Mouse (Mus musculus): Measurements from ENCODE around the gene Map4k1.
"Not testable (repeated sequence)": the region's sequence is repeated elsewhere in the genome, so short reads cannot be mapped to it uniquely, and the experiment has no call there.

Map4k1 gene

DNA sequence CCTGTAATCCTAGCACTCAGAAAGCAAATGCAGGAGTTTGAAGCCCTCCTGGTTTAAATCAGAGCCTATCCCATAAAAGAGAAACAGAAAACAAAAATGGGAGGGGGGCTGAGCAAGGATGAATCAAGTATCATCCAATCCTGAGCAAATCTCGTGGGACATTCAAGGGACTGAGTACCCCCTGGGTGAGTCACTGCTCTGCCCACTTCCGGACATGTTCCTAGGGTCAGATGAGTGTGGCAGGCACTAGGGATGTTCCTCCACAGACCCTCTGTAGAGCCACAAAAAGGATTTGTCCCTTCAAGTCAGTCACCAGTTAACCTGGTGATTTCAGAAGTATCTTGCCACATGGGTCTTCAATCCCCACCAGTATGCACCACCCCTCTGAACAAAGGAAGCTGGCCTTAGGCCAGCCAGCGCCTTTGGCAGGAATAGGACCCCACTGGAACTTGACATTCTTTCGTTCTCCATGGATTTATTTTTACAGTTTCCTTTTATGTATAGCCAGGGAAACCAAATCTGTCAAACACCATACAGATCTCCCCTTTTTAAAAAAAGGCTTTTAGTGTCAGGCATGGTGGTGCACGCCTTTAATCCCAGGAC lies 26.5 kb upstream of the Map4k1 start:
- DNase-seq (ENCODE audit: low spot score in 2 of 2), result no peak

DNA sequence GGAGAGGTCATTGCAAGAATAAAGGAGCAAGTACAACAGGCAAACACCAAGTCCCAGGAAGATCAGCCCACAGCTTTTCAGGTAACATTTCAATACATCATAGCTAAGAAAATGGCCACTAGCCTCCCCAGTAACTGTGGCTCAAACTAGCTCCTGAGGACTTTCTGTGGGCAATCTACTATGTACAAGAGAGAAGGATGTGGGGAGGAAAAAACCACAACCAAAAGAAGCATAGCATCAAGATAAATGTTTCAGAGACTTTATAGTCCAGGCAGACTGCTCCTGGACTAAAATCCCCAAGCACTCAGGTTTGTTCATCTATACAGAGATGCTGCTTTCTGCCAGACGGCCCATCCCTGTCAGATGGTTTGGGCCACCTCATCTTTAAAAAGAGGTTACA lies 25.6 kb upstream of the Map4k1 start:
- no peak for DNase-seq (ENCODE audit: low spot score in 2 of 2)

DNA sequence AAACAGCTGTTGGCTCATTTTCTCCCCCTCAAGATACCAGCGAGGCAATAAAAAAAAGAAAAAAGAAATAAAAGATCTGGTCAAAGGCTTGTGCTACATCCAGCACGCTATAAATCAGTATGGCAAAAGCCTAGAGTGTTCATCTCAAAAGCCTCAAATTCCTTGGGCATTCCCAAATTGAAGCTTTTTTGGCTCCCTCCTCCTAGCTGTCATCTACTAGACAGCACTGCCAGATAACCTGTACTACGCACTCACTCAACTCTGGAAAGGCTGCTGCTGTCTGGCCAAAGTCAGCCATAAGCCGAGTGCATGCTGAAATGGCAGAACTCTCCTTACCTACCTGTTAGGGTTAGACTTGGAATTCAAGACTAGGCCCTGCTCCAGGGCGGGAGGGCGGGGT lies 24.6 kb upstream of the Map4k1 start:
- no peak for DNase-seq (ENCODE audit: low spot score in 2 of 2)

DNA sequence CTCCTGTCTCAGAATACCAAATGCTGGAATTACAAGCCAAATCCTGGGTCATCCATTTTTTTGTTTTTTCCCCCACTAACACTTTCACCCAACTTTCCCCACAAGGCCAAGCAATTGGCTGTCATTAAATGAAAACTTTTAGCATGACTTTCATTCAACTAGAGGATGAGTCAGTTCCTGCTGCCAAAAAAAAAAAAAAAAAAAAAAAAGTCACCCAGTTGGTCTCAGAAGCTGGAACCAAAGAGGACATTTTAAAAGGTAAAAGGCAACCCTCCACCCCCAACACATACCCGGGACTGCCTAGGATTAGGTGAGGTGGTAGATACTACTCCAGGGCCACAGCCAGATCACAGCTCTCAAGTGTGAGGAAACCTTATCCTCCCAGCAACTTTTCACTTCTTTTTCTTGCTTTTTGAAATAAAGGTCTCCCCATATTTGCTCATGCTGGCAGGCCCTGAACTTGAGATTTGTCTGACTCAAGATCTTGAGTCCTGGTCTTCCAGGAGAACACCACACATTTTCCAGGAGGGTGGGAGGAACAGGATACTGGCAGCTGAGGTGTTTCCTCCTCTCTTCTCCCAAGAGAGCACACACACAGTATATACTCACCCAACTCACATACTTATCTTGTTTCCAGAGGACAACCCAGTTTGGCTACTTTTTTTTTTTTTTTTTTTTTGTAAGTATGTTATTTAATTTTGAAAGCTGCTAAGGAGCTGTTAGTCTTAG lies 23.7 kb upstream of the Map4k1 start:
- DNase-seq (ENCODE audit: low spot score in 2 of 2), result no peak

DNA sequence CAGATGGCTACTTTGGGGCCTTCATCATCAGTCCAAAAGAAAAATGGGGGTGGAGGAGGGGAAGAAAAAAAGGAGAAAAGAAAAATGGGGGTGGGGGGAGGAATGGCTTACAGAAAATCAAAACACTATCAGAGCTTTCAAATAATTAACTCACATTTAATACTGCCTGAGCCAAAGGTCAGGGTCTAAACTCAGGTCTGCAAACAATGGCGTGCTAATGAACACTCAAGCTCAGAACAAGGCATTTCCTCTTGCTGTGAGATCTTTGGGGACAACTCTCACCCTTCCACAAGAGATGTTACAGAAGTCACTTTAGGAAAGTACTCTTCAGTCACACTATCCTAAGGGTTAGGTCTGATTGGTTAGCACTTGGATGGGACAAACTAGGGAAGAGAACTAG lies 23.1 kb upstream of the Map4k1 start:
- DNase-seq (ENCODE audit: low spot score in 2 of 2), result no peak

DNA sequence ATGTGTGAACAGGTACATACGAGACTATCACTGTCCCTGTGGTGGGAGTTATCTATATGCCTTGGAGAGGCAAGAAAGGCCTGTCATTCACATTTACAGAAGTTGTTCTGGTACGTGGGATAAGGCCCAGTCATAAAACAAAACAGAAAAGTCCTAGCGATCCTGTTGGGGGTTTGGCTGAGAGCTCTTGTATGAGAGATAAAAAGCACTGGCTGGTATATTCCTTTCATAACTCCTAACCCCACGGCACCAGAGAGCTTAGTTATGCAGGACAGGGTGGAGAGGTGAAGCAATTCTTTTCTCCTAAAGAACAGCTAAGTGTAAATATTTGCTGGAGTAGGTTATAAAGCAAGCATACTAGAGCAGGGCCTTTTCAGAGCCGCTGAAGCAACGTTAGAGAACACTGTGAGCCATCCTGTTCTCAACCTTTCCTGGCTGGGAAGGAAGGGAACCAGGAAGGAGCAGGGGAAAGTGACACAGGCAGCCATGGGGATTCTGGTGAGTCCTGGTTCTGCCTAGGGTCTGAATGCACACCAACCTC lies 22.3 kb upstream of the Map4k1 start:
- DNase-seq (ENCODE audit: low spot score in 2 of 2), result no peak

DNA sequence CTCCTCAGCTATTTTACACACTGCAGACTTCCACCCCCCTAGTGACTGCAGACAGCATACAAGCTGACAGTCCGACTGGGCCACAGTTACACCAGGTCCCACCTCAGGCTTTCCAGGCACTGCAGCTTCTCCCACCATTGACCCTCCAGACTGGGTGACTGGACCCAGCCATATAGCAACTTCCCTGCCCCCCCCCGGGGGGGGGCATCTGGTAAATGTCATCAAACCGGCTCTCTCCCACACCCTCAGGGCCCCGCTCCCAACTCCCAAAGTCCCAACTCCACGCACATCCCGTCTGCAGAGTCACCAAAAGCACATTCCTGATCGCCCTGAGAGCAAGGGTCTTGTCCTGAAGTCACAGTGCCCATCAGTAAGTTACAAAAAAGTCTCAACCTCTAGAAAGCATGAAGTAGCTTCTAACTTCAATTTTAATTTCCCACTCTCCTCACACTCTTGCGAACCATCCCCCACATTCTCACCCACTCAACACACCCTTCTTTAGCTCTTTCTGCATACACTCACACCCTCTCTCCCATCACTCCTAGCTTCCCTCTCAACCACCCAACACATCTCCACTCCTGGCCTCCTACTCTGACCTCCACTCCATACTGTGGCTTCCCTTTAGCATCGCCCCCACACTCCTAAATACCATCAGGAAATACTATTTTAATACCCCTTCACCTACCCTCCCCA lies 21.4 kb upstream of the Map4k1 start:
- no peak for DNase-seq (ENCODE audit: low spot score in 2 of 2)

DNA sequence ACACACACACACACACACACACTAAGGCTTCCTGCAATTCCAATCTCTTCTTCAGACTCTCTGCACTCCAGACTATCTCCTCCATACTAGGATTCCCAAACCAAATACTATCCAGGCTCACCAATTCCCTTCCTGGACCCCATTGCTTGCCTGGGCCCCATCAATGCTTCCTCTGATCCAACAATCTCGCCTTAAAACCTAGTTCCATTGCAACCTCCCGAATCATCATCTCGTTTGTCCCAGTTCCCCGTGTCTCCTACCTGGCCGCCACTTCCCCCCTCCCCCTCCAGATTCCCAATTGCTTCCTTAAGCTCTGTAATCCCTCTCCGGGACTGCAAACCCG lies 20.3 kb upstream of the Map4k1 start:
- DNase-seq (ENCODE audit: low spot score in 2 of 2), result no peak

DNA sequence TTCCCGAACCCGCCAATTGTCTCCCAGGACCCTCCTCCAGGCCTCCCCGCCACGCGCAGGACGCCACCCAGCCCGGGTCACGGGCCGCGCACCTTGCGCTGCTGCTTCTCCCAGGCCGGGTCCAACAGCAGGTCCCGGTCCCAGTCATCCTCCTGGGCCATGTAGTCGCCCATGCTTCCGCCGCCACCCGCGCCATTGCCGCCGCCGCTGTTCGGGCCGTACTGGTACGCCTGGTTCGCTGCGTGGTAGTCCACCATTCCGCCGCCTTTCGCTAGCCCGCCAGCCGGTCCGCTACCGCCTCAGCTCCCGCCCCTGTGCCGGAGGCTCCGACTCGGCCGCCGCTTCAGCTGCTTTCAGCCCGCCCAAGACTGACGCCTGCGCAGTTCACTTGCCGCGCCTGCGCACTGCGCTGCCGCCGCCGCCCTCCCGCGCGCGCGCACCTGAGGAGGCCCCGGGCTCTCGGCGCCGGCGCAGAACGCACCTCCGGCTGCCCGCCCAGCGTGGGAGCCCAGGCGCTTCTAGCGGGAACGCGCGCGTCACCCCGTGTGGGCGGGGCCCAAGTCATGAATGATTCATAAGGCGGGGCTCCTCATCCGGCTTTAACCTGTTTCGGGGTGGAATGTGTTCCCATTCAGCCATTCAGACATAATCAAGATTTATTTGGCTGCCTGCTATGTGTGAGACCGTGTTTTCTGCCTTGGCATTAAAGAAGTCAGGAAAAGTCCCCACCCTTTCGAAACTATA lies 19.8 kb upstream of the Map4k1 start, which contains the start of gene Actn4:
Gene Actn4, minus strand, starts transcription at position 414 of the 744 bp plus-strand sequence.
- peak; percentile 98 for DNase-seq (ENCODE audit: low spot score in 2 of 2)

DNA sequence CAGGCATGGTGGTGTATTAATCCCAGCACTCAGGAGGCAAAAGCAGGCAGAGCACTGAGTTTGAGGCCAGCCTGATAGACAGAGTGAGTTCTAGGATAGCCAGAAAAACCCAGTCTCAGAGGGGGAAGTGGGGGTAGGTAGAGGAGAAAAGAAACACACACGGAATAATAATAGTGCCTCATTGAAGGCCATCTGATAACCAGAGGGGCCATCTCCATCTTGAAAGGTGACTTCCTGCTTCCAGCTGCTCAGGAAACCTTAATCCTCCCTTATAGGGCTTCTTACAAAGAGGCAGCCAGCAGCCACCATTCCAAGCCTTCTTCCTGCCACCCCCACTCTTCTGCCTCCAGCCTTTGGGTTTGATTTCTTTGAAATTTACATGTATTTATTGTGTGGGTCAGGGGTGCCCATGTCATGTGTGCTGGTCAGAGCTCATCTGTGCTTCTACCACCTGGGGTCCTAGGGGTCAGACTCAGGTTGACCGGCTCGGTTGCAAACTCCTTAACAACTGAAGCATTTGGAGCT lies 18.4 kb upstream of the Map4k1 start:
- DNase-seq (ENCODE audit: low spot score in 2 of 2), result no peak

DNA sequence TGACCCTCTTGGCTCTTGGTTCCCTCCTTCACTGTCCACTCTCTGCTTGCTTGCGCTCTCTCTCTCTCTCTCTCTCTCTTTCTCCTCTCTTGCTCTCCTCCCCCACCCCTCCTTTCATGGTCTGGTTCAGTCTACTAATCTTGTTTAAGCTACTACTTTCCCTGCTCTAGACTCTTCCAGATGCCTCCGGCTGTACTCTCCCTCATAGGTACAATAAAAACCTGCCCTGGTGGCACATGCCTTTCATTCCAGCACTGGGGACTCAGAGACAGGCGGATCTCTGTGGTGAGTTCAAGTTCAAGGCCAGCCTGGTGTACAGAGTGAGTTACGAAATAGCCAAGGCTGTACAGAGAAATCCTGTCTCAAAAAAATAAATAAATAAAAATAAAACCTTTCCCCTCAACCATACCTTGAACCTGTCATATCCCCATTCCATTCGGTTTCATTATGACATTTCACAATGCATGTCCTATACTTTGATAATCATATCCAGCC lies 16.5 kb upstream of the Map4k1 start:
- DNase-seq (ENCODE audit: low spot score in 2 of 2), result no peak

DNA sequence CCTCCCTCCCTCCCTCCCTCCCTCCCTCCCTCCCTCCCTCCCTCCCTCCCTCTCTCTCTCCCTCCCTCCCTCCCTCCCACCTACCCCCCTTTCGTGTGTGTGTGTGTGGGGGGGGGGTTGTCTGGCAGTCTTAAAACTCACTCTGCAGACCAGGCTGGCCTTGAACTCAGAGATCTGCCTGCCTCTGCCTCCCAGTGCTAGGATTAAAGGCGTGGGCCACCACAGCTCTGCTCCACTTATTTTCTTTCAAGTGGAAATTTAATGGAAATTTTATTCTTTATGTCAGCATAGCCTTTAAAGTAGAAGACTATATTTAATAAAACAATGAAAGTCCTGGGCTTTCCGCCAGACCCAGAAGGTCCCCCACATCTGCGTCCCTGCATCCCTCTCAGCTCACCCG lies 15.7 kb upstream of the Map4k1 start:
- no peak for DNase-seq (ENCODE audit: low spot score in 2 of 2)

DNA sequence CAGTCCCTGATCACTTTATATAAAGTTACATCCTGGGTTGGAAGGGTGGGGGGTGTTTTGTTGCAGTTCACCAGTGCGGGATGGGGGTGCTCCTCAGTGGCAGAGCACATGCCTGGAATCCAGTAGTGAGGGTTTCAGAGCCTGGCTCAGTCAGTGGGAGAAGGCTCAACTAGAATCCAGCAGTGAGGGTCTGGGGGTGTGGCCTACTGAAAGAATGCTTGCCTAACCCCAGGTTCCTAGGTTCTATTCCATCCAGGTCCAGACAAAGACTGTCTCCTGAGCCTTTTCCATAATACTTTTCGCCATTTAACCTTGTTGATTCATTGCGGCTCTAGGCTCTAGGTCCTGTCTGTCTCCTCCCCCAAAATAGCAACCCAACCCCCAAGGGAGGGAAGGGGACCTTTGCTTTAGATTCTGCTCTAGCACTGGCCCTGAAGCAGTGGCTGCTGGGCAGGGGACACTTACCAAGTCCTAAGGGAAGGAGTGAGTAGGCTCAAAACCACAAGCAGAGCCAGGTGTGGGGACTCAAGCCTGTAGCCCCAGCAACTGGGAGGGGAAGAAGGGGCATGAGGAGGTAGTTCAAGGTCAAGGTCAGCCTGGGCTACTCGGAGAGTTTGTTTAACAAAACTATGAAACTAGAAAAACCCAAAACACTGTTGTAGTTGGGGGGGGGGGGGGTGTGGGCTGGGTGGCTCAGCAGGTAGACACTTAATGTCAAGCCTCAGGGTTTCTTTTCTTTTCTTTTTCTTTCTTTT lies 14.9 kb upstream of the Map4k1 start:
- DNase-seq (ENCODE audit: low spot score in 2 of 2), result no peak

DNA sequence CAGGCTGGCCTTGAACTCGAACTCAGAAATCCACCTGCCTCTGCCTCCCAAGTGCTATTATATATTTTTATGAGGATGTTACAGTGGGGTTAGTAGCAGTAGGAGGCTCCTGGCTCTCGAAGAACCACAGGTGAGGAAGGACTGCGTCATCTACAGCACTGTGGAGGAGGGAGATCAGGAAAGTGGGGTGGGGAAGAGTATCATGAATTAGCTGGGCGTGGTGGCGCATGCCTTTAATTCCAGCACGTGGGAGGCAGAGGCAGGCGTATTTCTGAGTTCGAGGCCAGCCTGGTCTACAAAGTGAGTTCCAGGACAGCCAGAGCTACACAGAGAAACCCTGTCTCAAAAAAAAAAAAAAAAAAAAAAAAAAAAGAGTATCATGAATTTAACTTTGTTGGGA lies 13.7 kb upstream of the Map4k1 start:
- DNase-seq (ENCODE audit: low spot score in 2 of 2), result not testable (repeated sequence)

DNA sequence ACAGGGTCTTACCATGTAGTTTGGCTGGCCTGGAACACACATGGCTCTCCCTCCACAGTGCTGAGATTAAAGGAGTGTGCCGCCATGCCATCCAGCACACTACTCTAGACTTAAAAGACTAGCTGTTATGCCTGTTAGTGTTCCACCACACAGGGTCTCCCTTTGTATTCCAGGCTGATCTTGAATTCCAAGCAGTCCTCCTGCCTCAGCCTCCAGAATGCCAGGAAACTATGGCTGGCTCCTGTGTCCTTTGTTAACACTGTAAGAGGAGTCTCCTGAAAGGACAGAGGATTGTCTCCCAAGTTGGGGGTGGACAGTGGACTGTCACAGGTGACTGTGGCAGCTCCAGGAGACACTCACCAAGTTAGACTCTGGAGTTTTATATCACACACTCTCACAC lies 12.6 kb upstream of the Map4k1 start:
- DNase-seq (ENCODE audit: low spot score in 2 of 2), result no peak

DNA sequence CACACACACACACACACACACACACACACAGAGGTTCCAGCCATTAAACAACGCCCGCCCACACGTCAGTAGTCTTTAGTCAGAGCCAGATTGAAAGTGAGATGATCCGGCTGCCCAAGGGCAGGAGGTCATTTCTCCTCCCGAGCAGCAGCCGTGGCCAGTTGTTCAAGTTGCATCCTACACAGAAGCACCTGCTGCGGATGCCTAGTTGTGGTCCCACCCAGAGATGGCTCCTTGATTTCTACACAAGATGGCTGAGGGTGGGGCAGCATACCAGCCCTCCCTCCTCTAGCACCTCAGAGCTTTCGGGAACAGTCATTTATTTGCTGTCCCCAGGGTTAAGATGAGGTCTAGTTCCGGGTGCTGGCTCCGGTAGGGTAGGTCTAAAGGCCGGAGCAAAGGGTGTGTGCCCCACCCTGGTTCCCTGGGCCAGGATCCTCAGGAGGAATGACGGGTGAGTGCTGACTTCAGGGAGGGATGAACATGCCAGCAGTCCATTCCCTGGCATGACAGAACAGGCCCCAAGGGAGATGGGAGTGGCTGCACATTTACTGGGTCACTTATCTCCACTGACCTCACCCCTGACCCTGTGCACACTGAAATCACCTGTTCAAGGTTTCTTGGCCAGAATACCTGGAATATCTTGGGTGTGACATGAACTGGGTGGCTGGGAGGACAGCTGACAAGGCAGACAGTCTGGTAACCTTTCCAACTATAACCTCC lies 12.0 kb upstream of the Map4k1 start:
- no peak for DNase-seq (ENCODE audit: low spot score in 2 of 2)

DNA sequence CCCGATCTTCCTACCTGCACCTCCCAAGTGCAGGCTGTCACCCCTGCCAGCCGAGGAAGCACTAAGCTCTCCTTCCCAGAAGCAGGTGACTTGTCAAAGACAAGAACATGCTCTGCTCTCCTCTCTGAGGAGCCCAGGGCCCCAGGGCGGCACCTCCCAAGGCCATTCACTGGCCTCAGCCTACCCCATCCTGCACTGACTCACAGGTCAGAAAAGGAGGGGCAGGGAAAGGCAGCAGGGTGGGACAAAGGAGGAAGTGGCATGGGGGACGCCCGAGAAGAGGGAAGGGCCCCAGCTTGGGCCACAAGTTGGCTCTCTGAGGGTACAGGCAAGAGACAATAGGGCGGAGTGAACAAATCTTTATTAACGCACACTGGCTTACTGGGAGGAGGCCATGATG lies 10.8 kb upstream of the Map4k1 start:
- DNase-seq (ENCODE audit: low spot score in 2 of 2), result no peak

DNA sequence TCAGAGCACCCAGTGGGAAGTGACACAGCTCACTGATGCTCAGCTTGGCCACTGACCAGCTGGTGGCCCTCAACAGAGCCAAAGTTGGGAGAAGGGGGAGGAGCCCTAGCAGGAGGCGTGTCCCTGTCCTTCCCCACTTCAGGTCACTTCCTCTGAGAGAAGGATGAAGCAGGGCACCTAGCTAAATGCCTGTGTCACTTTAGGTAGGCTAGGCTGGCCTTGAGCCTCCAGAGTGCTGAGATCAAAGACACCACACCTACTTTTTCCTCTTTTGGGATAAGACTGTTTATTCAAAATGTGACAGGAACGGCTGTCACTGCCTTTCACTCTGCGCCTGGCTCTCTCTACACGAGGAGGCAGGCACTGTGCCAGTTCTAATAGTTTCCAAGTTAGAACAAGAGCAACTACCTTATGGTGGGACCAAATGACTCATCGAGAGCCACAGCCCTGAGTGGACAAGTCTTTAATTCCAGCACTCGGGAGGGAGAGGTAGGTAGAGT lies 10.0 kb upstream of the Map4k1 start:
- DNase-seq (ENCODE audit: low spot score in 2 of 2), result no peak

DNA sequence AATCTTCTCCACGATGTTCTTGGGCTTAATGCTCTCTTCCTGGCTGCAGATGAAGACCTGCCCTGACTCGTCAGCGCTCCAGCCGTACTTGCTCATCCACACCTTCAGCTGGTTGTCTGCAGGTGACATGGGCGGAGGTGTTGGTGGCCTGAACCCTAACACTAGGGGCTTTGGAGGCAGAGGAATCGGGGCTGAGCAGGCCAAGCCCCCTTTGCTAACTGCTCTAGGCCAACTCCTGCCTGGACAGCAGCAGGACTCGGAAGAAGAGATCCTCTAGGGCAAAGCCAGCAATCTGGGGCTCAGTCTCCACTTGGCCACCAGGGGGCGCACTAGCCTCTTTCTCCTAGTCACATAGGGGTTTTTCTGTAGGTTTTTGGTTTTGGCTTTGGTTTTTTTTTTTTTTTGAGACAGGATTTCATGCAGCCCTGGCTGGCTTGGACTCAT lies 9.3 kb upstream of the Map4k1 start:
- peak in 1 of 2 experiments; percentile 72 for DNase-seq (ENCODE audit: low spot score in 2 of 2)

DNA sequence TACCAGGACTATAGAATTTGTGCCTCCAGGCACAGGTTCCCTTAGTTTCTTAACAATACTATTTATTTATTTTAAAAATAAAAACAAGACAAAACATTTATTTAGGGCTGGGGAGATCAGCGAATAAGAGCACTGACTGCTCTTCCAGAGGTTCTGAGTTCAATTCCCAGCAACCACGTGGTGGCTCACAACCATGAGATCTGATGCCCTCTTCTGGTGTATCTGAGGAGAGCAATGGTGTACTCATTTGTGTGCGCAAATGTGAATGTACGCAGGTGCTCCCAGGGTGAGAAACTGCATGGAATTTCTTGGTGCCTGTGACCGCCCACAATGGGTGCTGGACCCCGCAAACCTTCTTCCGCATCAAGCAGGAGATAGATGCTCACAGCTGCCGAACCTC lies 8.8 kb upstream of the Map4k1 start:
- DNase-seq (ENCODE audit: low spot score in 2 of 2), result no peak
